Mouse (Mus musculus) heart, adult 2 months (tissue): ENCODE results near the gene Plekhj1.

Experiments used
- CTCF ChIP-seq: fragments of 200-600 bp; IDR thresholded peaks from 2 replicates; pipeline ENCODE4 v1.8.1; 2022; ENCODE audit warnings: antibody characterized with exemption, mild to moderate bottlenecking, moderate library complexity
- EP300 ChIP-seq: fragments of 200-500 bp; IDR thresholded peaks from 2 replicates; pipeline ENCODE4 v1.6.1; 2011; ENCODE audit warnings: low read depth, low read length, control low read depth; ENCODE audit not compliant: insufficient read depth
- POLR2A ChIP-seq: fragments of 200-500 bp; IDR thresholded peaks from 2 replicates; pipeline ENCODE4 v1.6.1; 2011; ENCODE audit warnings: mild to moderate bottlenecking, low read depth, low read length, control low read depth; ENCODE audit not compliant: insufficient read depth

- TF ChIP-seq EP300 (no peak), POLR2A (no peak), CTCF (no peak)
These were observed 2.0 kb downstream of the Plekhj1 start for GRCm38 (mm10) chr10:80796307-80796848.
